Mouse (Mus musculus) adipocyte (in vitro differentiated cells): ENCODE data around the gene Hsd3b6.
"Not testable (repeated sequence)": the region's sequence is repeated elsewhere in the genome, so short reads cannot be mapped to it uniquely, and the experiment has no call there.

Experiments used
- DNase-seq: peaks from one replicate; pipeline ENCODE4 v3.0.0-alpha.2; 2016; ENCODE audit warnings: low spot score

Hsd3b6 gene

GRCm38 (mm10) chr3:98814101-98814670 is at the start of gene Hsd3b6:
Gene Hsd3b6, minus strand, starts transcription at chr3:98814443.
- DNase-seq: no peak

DNA sequence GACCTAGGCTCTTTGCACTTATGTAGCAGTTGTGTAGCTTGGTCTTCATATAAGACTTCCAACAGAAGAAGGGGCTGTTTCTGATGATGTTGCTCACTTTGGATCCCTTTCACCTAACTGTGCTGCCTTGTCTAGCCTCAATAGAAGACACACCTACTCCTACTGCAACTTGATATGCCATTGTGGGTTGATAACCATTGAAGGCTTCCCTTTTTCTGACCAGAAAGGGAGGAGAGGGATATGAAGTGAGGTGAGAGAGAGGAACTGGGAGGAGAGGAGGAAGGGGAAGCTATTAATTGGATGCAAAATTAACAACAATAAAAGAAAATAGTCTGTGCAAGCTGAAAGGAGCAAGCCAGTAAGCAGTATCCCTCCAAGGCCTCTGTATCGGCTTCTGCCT is 48.6 kb upstream of the Hsd3b6 start:
- DNase-seq: no peak

- DNase-seq: no peak
Measured at GRCm38 (mm10) chr3:98859576-98859975, 45.3 kb upstream of the Hsd3b6 start, which contains the start of gene Hsd3b1. Gene Hsd3b1, minus strand, starts transcription at chr3:98859794.

DNA sequence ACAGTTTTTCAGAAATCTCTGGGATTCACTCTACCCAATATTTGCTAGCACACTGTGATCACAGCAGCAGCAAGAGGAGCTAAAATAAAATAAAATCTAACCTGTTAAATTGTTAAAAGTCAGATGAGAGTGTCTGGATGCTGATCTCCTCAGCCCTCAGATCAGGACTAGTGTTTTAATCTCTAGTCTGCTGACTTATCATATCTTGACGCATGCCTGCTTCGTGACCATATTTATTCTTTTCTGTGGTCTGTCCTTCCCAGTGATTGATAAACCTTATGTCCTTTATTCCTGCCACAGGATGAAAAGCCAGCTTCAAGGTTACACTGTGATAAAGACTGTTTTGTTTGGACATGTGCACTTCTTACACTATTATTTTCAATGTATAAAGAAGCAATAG is 43.8 kb upstream of the Hsd3b6 start:
- no peak for DNase-seq

GRCm38 (mm10) chr3:98856892-98857291 is 42.6 kb upstream of the Hsd3b6 start:
- no peak for DNase-seq

DNA sequence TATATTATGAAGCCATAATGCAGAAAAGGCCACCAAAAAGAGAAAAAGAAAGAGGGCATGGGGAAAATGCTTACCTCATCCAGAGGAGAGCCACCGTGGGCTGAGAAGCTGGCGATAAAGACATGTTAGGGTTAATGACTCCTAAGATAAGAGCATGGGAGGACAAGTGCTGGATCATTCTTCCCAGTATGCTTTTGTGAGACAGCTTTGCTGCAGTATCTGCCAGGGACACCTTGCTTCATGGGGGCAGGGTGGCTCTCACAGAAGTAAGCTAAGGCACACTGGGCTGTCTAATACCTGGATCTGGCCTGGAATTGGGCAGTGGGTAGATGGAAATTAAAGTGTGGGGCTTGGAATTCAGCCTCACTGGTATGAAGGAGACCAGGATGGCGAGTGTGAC is 40.9 kb upstream of the Hsd3b6 start:
- no peak for DNase-seq

DNA sequence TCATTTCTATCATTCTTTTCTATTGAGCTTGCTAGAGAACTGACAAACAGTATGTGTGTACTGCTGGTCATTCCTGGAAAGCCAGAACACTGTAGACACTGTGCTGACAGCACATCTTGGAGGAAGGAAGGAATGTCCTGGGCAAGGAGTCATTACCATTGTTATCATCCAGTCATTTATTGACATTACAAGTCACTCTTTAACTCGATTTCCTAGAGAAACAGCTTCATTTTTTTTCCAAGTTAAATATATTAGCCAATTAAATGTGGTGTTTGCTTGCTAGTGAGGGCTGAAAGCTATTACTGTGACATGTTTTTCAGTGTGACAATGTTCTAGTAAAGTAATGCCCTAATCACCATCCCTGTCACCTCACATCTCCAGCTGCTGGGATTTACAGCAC is 39.4 kb upstream of the Hsd3b6 start:
- no peak for DNase-seq

DNA sequence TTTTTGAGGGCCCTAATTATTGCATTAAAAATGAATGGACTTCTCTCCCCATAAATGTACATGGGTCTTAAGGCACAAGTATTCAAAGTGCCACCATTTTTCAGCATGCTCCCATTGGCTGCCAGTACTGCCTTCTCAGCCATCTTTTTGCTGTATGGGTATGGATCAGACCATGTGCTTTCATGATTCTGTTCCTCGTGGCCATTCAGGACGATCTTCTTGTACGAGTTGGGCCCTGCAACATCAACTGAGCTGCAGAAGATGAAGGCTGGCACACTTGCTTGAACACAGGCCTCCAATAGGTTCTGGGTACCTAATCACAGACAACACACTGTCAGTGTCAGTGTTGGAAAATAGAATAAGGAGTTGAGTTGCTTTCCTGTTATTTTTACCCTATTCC is 38.8 kb upstream of the Hsd3b6 start:
- no peak for DNase-seq

DNA sequence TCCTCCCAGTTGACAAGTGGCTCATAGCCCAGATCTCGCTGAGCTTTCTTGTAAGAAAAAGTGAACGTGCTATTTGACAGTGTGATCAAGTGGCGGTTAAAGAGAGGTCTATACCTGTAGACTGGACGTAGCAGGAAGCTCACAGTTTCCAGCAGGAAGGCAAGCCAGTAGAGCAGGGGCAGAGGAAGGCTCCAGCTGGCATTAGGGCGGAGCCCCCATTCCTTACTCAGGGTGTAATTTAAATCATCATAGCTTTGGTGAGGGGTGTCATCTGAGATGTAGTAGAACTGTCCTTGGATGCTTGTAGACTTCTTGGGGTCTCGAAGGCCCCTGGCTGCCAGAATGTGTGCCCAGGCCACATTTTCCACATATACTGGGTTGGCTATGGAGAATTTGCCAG is 38.4 kb upstream of the Hsd3b6 start:
- no peak for DNase-seq

DNA sequence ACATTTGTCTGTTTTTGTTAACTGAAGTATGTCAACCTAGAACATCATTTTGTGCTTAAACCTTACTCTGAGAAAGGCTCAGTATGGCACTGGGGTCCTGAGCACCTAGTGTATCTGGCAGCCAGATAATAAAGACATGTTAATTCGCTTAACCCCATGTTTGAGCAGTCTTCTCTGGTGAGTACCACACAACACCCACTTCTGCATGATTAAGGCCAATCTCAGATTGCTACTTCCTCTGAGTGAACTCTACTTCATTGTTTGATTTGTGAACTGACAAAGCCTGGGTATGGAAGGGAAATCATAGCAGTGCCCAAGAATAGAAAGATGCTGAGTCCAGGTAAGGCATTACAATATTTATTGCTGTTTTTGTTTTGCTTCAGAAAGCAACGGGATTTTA is 37.6 kb upstream of the Hsd3b6 start:
- no peak for DNase-seq

- DNase-seq: no peak
Measured at GRCm38 (mm10) chr3:98850262-98850661, 36.0 kb upstream of the Hsd3b6 start.

DNA sequence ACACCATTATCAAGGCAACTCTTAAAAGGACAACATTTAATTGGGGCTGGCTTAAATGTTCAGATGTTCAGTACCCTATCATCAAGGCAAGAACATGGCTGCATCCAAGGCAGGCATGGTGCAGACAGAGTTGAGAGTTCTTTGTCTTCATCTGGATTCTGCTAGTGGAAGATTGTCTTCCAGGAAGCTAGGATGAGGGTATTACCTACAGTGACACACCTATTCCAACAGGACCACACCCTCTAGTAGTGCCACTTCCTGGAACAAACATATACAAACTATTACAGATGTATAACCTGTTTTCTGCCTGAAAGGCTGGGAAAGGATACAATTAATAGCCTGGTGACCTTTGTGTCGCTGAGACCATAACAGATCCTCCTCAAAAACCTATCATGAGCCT is 34.7 kb upstream of the Hsd3b6 start:
- no peak for DNase-seq

DNA sequence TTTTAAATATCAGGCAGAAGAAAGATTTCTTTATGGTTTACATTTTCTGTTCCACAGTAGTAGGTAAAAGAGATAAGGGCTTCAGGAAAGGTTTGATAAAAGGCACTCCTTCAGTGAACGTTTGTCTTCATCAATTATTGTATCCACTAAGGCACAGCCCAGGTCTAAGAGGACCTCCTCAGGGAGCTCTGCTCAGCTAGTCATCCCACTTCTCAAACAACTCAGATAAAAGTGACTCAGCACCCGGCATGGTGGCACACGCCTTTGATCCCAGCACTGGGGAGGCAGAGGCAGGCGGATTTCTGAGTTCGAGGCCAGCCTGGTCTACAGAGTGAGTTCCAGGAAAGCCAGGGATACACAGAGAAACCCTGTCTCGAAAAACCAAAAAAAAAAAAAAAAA is 1.6 kb downstream of the Hsd3b6 start:
- not testable (repeated sequence) for DNase-seq

DNA sequence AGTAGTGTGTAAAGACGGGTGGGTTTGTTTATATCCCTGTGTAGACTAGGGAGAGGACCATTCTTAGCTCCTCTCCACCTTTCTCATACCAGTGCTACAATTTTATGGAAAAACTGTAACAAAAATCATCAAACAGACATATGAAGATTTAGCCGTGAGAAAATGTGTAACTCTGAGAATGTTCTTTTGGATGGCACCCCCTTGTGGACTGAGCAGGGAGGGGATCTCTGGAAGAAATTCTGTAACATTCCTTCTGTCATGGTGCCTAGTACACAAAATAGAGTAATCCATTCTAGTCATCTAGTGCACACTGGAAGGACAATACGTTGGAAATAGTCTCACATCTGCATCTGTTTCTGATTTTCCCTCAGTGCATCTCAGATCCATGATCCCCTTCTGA is 9.2 kb downstream of the Hsd3b6 start:
- not testable (repeated sequence) for DNase-seq

DNA sequence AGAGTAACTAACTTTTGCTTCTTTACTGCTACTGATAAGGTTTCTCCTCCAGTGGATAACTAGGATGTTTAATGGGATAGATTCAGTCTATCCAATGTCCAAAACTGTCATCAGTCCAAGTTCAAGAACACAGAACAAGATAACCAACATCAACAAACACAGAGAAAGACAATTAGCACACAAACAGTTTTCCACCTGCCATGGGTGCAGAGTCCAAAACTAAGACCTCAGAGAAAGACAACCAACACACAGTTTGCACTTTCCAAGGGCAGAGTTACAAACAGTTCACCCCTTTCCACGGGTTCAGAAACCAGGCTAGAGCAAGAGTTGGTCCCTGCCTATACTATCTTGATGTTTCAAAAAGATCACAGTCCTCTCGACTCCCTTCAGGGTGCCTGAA is 27.7 kb downstream of the Hsd3b6 start:
- DNase-seq: no peak

DNA sequence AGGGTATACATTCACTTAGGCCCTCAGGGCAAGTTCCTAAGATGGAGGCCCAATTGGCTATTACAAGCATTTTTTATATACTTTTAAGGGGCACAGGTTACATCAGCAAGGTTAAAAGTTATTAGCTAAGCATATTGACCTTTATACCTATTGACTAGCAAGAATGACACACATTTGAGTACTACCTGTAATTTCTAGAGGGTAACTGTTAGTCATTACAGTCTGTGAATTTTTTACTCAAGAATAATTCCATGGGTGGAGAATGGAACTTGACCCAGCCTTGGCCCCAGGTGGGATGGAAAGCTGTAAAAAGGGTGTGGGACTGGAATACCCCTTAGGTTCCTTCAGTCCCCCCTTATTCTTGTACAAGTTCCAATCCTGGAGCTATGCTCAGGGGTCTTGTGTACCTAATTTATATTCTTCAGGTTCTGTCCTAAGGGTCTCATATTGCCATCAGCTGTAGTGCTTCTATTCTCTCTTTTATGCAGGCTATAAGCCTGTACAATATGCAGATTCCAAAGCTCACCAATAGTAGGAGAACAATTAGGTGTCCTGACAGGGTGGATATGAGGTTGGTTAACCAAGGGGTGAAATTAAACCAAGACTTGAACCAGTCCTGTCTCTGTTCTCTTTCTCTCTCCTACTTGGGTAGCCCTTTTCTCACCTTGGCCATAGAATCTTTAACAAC is 31.9 kb downstream of the Hsd3b6 start:
- no peak for DNase-seq

- no peak for DNase-seq
Measured at GRCm38 (mm10) chr3:98780921-98781320, 33.3 kb downstream of the Hsd3b6 start.

GRCm38 (mm10) chr3:98764155-98764554 is 50.1 kb downstream of the Hsd3b6 start:
- DNase-seq: no peak

- no peak for DNase-seq
Measured at GRCm38 (mm10) chr3:98756836-98757235, 57.4 kb downstream of the Hsd3b6 start.
